Mouse (Mus musculus): ENCODE measurements around the gene Slc30a9. TPM values are rescaled to one million over a fixed set of nuclear protein-coding genes. Genes with fewer than 3 reads are reported as not detected.

Slc30a9 gene
- polyA plus RNA-seq (2011; ENCODE audit: insufficient read length, low read depth, missing spikeins): 108 and 111 TPM in 2 replicates

- peak within 1 kb of the TSS; percentile 97 for H3K4me3 ChIP-seq (ENCODE audit: insufficient read depth, low read length)
- peak within 1 kb of the TSS; percentile 45; the same call in 1 of the 2 replicates for H3K27ac ChIP-seq (ENCODE audit: insufficient read depth, low read length)
- no peak for TF ChIP-seq CTCF (IDR thresholded peaks at IDR 0.05; ENCODE audit: borderline replicate concordance, insufficient read depth, low read length)
- peak; percentile 100 for TF ChIP-seq POLR2A (IDR thresholded peaks at IDR 0.05; ENCODE audit: low read depth, low read length)
- H3K4me1 ChIP-seq (ENCODE audit: control insufficient read depth, insufficient read depth, low read length): 0 out of 2 replicates have a peak, but pooled peaks cover 2% of the 10 kb centered on the region
These were observed at the start of gene Slc30a9 for GRCm38 (mm10) chr5:67306698-67307521. Gene Slc30a9 (plus strand): TSS chr5:67306955.

GRCm38 (mm10) chr5:67258473-67258872 lies 48.3 kb upstream of the Slc30a9 start:
- TF ChIP-seq POLR2A (IDR thresholded peaks at IDR 0.05; ENCODE audit: low read depth, low read length) (no peak), CTCF (IDR thresholded peaks at IDR 0.05; ENCODE audit: borderline replicate concordance, insufficient read depth, low read length) (no peak)
- Histone ChIP-seq H3K27ac (ENCODE audit: insufficient read depth, low read length) (no peak overlapping the region), H3K4me1 (ENCODE audit: control insufficient read depth, insufficient read depth, low read length) (peaks cover 6% of the 10 kb centered on the region), H3K4me3 (ENCODE audit: insufficient read depth, low read length) (no peak overlapping the region)

- H3K27ac ChIP-seq (ENCODE audit: insufficient read depth, low read length): peak overlapping the region; percentile 35
- peaks cover 5% of the 10 kb centered on the region for H3K4me1 ChIP-seq (ENCODE audit: control insufficient read depth, insufficient read depth, low read length)
- TF ChIP-seq POLR2A (IDR thresholded peaks at IDR 0.05; ENCODE audit: low read depth, low read length) (no peak), CTCF (IDR thresholded peaks at IDR 0.05; ENCODE audit: borderline replicate concordance, insufficient read depth, low read length) (no peak)
- H3K4me3 ChIP-seq (ENCODE audit: insufficient read depth, low read length): peak overlapping the region; percentile 59
These were observed 46.6 kb upstream of the Slc30a9 start for GRCm38 (mm10) chr5:67260159-67260530.

- Histone ChIP-seq H3K4me1 (ENCODE audit: control insufficient read depth, insufficient read depth, low read length) (peaks cover 1% of the 10 kb centered on the region; the same call in 1 of the 2 replicates), H3K27ac (ENCODE audit: insufficient read depth, low read length) (peak within 1 kb of the TSS; percentile 84), H3K4me3 (ENCODE audit: insufficient read depth, low read length) (peak within 1 kb of the TSS; percentile 99)
- TF ChIP-seq POLR2A (IDR thresholded peaks at IDR 0.05; ENCODE audit: low read depth, low read length) (peak; percentile 53; the same call in 1 of the 2 replicates), CTCF (IDR thresholded peaks at IDR 0.05; ENCODE audit: borderline replicate concordance, insufficient read depth, low read length) (no peak)
These were observed 46.0 kb upstream of the Slc30a9 start, which contains the start of gene Tmem33 for GRCm38 (mm10) chr5:67260531-67261371. Gene Tmem33 (plus strand): TSS chr5:67260565.

- peaks cover 1% of the 10 kb centered on the region; the same call in 1 of the 2 replicates for H3K4me1 ChIP-seq (ENCODE audit: control insufficient read depth, insufficient read depth, low read length)
- H3K27ac ChIP-seq (ENCODE audit: insufficient read depth, low read length): peak overlapping the region; percentile 41; the same call in 1 of the 2 replicates
- H3K4me3 ChIP-seq (ENCODE audit: insufficient read depth, low read length): no peak overlapping the region
- TF ChIP-seq POLR2A (IDR thresholded peaks at IDR 0.05; ENCODE audit: low read depth, low read length) (no peak), CTCF (IDR thresholded peaks at IDR 0.05; ENCODE audit: borderline replicate concordance, insufficient read depth, low read length) (no peak)
These were observed 43.8 kb upstream of the Slc30a9 start for GRCm38 (mm10) chr5:67262964-67263363.

GRCm38 (mm10) chr5:67266106-67266505 lies 40.6 kb upstream of the Slc30a9 start:
- H3K4me1 ChIP-seq (ENCODE audit: control insufficient read depth, insufficient read depth, low read length): peaks cover 1% of the 10 kb centered on the region; the same call in 1 of the 2 replicates
- no peak overlapping the region for H3K27ac ChIP-seq (ENCODE audit: insufficient read depth, low read length)
- TF ChIP-seq CTCF (IDR thresholded peaks at IDR 0.05; ENCODE audit: borderline replicate concordance, insufficient read depth, low read length): no peak
- no peak for TF ChIP-seq POLR2A (IDR thresholded peaks at IDR 0.05; ENCODE audit: low read depth, low read length)
- H3K4me3 ChIP-seq (ENCODE audit: insufficient read depth, low read length): no peak overlapping the region

- TF ChIP-seq POLR2A (IDR thresholded peaks at IDR 0.05; ENCODE audit: low read depth, low read length) (no peak), CTCF (IDR thresholded peaks at IDR 0.05; ENCODE audit: borderline replicate concordance, insufficient read depth, low read length) (no peak)
- no peak overlapping the region for H3K27ac ChIP-seq (ENCODE audit: insufficient read depth, low read length)
- H3K4me3 ChIP-seq (ENCODE audit: insufficient read depth, low read length): no peak overlapping the region
- H3K4me1 ChIP-seq (ENCODE audit: control insufficient read depth, insufficient read depth, low read length): no peaks in the 10 kb centered on the region
These were observed 37.4 kb upstream of the Slc30a9 start for GRCm38 (mm10) chr5:67269309-67269708.

- H3K27ac ChIP-seq (ENCODE audit: insufficient read depth, low read length): no peak overlapping the region
- H3K4me3 ChIP-seq (ENCODE audit: insufficient read depth, low read length): no peak overlapping the region
- H3K4me1 ChIP-seq (ENCODE audit: control insufficient read depth, insufficient read depth, low read length): no peaks in the 10 kb centered on the region
- no peak for TF ChIP-seq POLR2A (IDR thresholded peaks at IDR 0.05; ENCODE audit: low read depth, low read length)
- no peak for TF ChIP-seq CTCF (IDR thresholded peaks at IDR 0.05; ENCODE audit: borderline replicate concordance, insufficient read depth, low read length)
These were observed 27.3 kb upstream of the Slc30a9 start for GRCm38 (mm10) chr5:67279407-67279806.

- Histone ChIP-seq H3K4me1 (ENCODE audit: control insufficient read depth, insufficient read depth, low read length) (no peaks in the 10 kb centered on the region), H3K4me3 (ENCODE audit: insufficient read depth, low read length) (no peak overlapping the region), H3K27ac (ENCODE audit: insufficient read depth, low read length) (no peak overlapping the region)
- no peak for TF ChIP-seq POLR2A (IDR thresholded peaks at IDR 0.05; ENCODE audit: low read depth, low read length)
- no peak for TF ChIP-seq CTCF (IDR thresholded peaks at IDR 0.05; ENCODE audit: borderline replicate concordance, insufficient read depth, low read length)
These were observed 26.9 kb upstream of the Slc30a9 start for GRCm38 (mm10) chr5:67279840-67280239.

Data from embryonic fibroblast, embryonic 13.5 days (primary cell).